Mouse (Mus musculus) urinary bladder, adult 2 months (tissue): ENCODE measurements at regions not wholly inside any gene's neighbourhood (a gene's known extent, or its start where the extent isn't known, plus 50 kb on each side); places are given as distances from the start of the nearest gene placed in this dataset.
"Not testable (repeated sequence)": the region's sequence is repeated elsewhere in the genome, so short reads cannot be mapped to it uniquely, and the experiment has no call there.

Experiments used
- DNase-seq: peaks from one replicate; pipeline ENCODE4 v3.0.0; 2022; ENCODE audit warnings: low spot score

GRCm38 (mm10) chr2:78012441-78012840 is 66.3 kb upstream of the Cwc22 start:
- not testable (repeated sequence) for DNase-seq

GRCm38 (mm10) chr2:78011821-78012220 is 65.6 kb upstream of the Cwc22 start:
- DNase-seq = no peak

GRCm38 (mm10) chr2:78011051-78011800 is 65.1 kb upstream of the Cwc22 start:
- DNase-seq = no peak

- DNase-seq = no peak
Measured at GRCm38 (mm10) chr2:78010066-78010690, 64.0 kb upstream of the Cwc22 start.

- no peak for DNase-seq
Measured at GRCm38 (mm10) chr2:78008094-78008493, 61.9 kb upstream of the Cwc22 start.

- DNase-seq = no peak
Measured at GRCm38 (mm10) chr2:78005402-78006021, 59.3 kb upstream of the Cwc22 start.

GRCm38 (mm10) chr2:78004426-78004825 is 58.3 kb upstream of the Cwc22 start:
- DNase-seq = no peak
